Mouse (Mus musculus) left cerebral cortex, postnatal 14 days (tissue): Measurements from ENCODE around the gene Rps7. TPM values are rescaled to one million over a fixed set of nuclear protein-coding genes. Genes with fewer than 3 reads are reported as not detected.

Source experiments
- microRNA-seq, 2 experiments: library from miRNA; unstranded; fragments of <30 nt; microRNA quantifications; one replicate each; pipeline ENCODE4 v1.2.0; 2022
- total RNA-seq, 2 experiments: library from RNA; stranded (reverse); gene quantifications; 2 replicates each; pipeline ENCODE4 v1.2.3; 2021

Gene Rps7
- total RNA-seq, 2 experiments from 2014 or later, result 244 to 277 TPM

Small RNA genes within 50 kb of the gene (microRNA-seq; reads per million reads assigned to microRNA genes)
- gene Mir6937, result 0.26 to 0.34 reads per million in 2 experiments

Other genes starting within 250 kb of the Rps7 start
- 1 to 10 TPM in 1 of 2 experiments, under 1 TPM in 1; 0.53 to 1.0 TPM for gene Dcdc2c, start 83.6 kb downstream of the Rps7 start, total RNA-seq
- gene Allc, start 53.4 kb downstream of the Rps7 start, total RNA-seq, result 1 to 10 TPM in 1 of 2 experiments, under 1 TPM in 1; 0.66 to 1.1 TPM
- gene Colec11, start 12.6 kb downstream of the Rps7 start, total RNA-seq, result under 1 TPM; 0.49 to 0.75 TPM
- gene Rnaseh1, start 13.6 kb upstream of the Rps7 start, total RNA-seq, result 10 to 100 TPM; 10.7 to 10.8 TPM
- 10 to 100 TPM; 16.9 to 19.8 TPM for gene Adi1, start 39.3 kb upstream of the Rps7 start, total RNA-seq
- gene Trappc12, start 114.5 kb upstream of the Rps7 start, total RNA-seq, result 10 to 100 TPM; 53.6 to 57.0 TPM
- gene Eipr1, start 115.8 kb upstream of the Rps7 start, total RNA-seq, result 10 to 100 TPM; 59.7 to 60.1 TPM